ENCODE assay signal across 16 mouse cellular contexts in genomic region chr9:55609751-55610150, GRCm38 (mm10).
"Had no signal": no experiment of that assay in that cellular context is flagged by ENCODE, and none has a peak within 500 bp of the region (broad histone marks: within the 10 kb centered on the region; RNA-seq: fewer than 3 reads in every experiment).

No protein-coding gene starts in this region.

- H3K9me3 ChIP-seq: intestine, embryonic 15.5 days; kidney, embryonic 15.5 days; limb, embryonic 10.5 days; liver, embryonic 15.5 days; megakaryocyte, embryonic 14.5 days; midbrain, embryonic 15.5 days; neural tube, embryonic 12.5 days had no signal

- H3K4me3 ChIP-seq: intestine, embryonic 15.5 days; kidney, embryonic 15.5 days; left cerebral cortex, adult 2 months; limb, embryonic 10.5 days; liver, embryonic 15.5 days; megakaryocyte, embryonic 14.5 days; midbrain, embryonic 15.5 days; neural tube, embryonic 12.5 days had no signal

- H3K27ac ChIP-seq: intestine, embryonic 15.5 days; left cerebral cortex, adult 2 months; limb, embryonic 10.5 days; liver, embryonic 15.5 days; macrophage; midbrain, embryonic 15.5 days; neural tube, embryonic 12.5 days had no signal

- ATAC-seq: intestine, embryonic 15.5 days; midbrain, embryonic 15.5 days had no signal

- H3K36me3 ChIP-seq: intestine, embryonic 15.5 days; kidney, embryonic 15.5 days; limb, embryonic 10.5 days; liver, embryonic 15.5 days; midbrain, embryonic 15.5 days; neural tube, embryonic 12.5 days had no signal

- H3K9ac ChIP-seq: intestine, embryonic 15.5 days; kidney, embryonic 15.5 days; liver, embryonic 15.5 days; lung, embryonic 14.5 days; midbrain, embryonic 15.5 days; neural tube, embryonic 12.5 days had no signal

- H3K4me1 ChIP-seq: intestine, embryonic 15.5 days; liver, embryonic 15.5 days; megakaryocyte, embryonic 14.5 days; midbrain, embryonic 15.5 days; neural tube, embryonic 12.5 days had no signal

- H3K4me2 ChIP-seq: intestine, embryonic 15.5 days; kidney, embryonic 15.5 days; liver, embryonic 11.5 days; liver, embryonic 15.5 days; lung, embryonic 14.5 days; midbrain, embryonic 11.5 days; midbrain, embryonic 15.5 days; neural tube, embryonic 12.5 days had no signal

- H3K27me3 ChIP-seq: intestine, embryonic 15.5 days; kidney, embryonic 15.5 days; liver, embryonic 15.5 days; megakaryocyte, embryonic 14.5 days; midbrain, embryonic 15.5 days had no signal

- DNase-seq: lung, embryonic 14.5 days; right cerebral cortex, postnatal 4 days; spleen, adult 18-20 months; thymus, adult 18-20 months; thymus, postnatal 14 days had no signal
